Mouse (Mus musculus) embryonic facial prominence, embryonic 12.5 days (tissue): ENCODE data around the gene Dysf. TPM values are rescaled to one million over a fixed set of nuclear protein-coding genes. Genes with fewer than 3 reads are reported as not detected.

Experiments used
- ATAC-seq: fragments of 200-750 bp; cut with Nextera tagmentation; 2 replicates; pipeline ENCODE4 v1.8.0; 2017; ENCODE audit not compliant: insufficient number of reproducible peaks, insufficient read depth, low FRiP score, low TSS enrichment
- H3K27ac ChIP-seq: fragments of 300-500 bp; sonication (generic); 2 replicates; pipeline ENCODE4 v1.5.1; 2016; ENCODE audit warnings: mild to moderate bottlenecking
- H3K27me3 ChIP-seq: fragments of 300-500 bp; sonication (generic); 2 replicates; pipeline ENCODE4 v1.6.1; 2016; ENCODE audit warnings: mild to moderate bottlenecking, moderate library complexity
- H3K36me3 ChIP-seq: fragments of 300-500 bp; sonication (generic); 2 replicates; pipeline ENCODE4 v1.6.1; 2016; ENCODE audit warnings: mild to moderate bottlenecking
- H3K4me1 ChIP-seq: fragments of 300-500 bp; sonication (generic); 2 replicates; pipeline ENCODE4 v1.6.1; 2016
- H3K4me2 ChIP-seq: fragments of 300-500 bp; sonication (generic); replicated peaks from 2 replicates; pipeline ENCODE4 v1.6.1; 2016; ENCODE audit warnings: mild to moderate bottlenecking, moderate library complexity
- H3K4me3 ChIP-seq: fragments of 300-500 bp; sonication (generic); 2 replicates; pipeline ENCODE4 v1.5.1; 2016; ENCODE audit warnings: mild to moderate bottlenecking
- H3K9ac ChIP-seq: fragments of 300-500 bp; sonication (generic); 2 replicates; pipeline ENCODE4 v1.6.1; 2016; ENCODE audit warnings: mild to moderate bottlenecking, moderate library complexity
- H3K9me3 ChIP-seq: fragments of 300-500 bp; sonication (generic); 2 replicates; pipeline ENCODE4 v1.6.1; 2016; ENCODE audit warnings: mild to moderate bottlenecking, moderate library complexity
- WGBS: fragments of 180-500 bp; shearing (Covaris S2); methylation state at CpG from one replicate; pipeline ENCODE4 v1.1.7; 2016; 5-methylcytosine and 5-hydroxymethylcytosine counted together
- polyA plus RNA-seq: library from polyadenylated mRNA; unstranded; fragments of >200 nt; fragmentation: Nextera tagmentation; extraction: Ambion mirVana; gene quantifications from 2 replicates; pipeline ENCODE4 v1.2.1, GENCODE M21; 2016

Dysf gene
- polyA plus RNA-seq, 1 experiment from 2014 or later = 8.7 TPM

DNA sequence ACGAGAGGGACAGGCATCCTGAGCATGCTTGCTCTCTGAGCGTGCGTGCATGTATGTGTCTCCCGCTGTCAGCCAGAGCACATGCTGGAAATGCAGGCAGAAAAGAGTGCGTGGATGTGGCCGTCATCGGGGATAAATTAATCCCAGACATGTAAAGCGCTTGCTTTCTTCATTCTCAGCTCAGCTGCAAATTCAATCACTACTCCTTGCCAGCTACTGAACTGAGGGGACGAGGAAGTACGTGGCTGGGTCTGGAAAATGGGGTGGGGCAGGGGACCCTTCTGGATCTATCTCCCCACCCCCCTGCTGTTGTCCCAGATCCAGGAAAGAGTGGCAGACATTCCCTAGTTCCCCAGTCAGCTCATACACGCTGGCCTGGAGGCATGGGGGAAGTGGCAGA is 210.7 kb downstream of the Dysf start:
- H3K4me3 ChIP-seq = no peak overlapping the region
- peaks cover 14% of the 10 kb centered on the region for H3K4me1 ChIP-seq
- H3K9ac ChIP-seq = peak overlapping the region; percentile 10; the same call in 1 of the 2 replicates
- peak overlapping the region; percentile 57; the same call in 1 of the 2 replicates for H3K27ac ChIP-seq
- no peaks in the 10 kb centered on the region for H3K36me3 ChIP-seq
- ATAC-seq = no peak
- no peaks in the 10 kb centered on the region for H3K27me3 ChIP-seq
- H3K9me3 ChIP-seq = no peaks in the 10 kb centered on the region
- no peak overlapping the region for H3K4me2 ChIP-seq
- WGBS = 37% methylated on average over 11 of the region's 11 CpGs

- no peak for ATAC-seq
- WGBS = 49% methylated on average over 4 of the region's 4 CpGs
Measured at GRCm38 (mm10) chr6:84224861-84225260, 216.5 kb downstream of the Dysf start.

DNA sequence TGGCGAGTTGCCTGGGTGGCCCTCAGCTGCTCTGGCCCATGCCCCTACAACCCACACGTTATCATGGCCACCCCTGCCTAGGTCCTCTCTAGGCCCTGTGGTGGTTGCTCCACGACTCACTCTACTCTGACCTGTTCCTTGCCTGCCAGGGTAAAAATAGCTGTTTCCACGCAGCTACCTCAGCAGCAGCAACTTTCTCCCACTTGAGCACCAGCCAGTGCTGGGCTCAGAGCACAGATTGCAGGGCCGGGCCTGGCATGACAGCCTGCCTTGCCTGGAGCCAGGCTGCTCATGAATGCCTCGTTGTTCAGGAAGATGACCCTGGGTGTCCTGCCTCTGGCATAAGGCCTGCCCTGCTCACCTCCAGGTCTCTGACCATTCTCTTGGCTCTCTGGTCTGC is 217.2 kb downstream of the Dysf start:
- 54% methylated on average over 6 of the region's 6 CpGs for WGBS
- H3K4me1 ChIP-seq = peaks cover 26% of the 10 kb centered on the region

More at GRCm38 (mm10) chr6:84224861-84225260, 216.5 kb downstream of the Dysf start:
- no peaks in the 10 kb centered on the region for H3K9me3 ChIP-seq
- no peak overlapping the region for H3K4me2 ChIP-seq
- no peaks in the 10 kb centered on the region for H3K36me3 ChIP-seq
- H3K9ac ChIP-seq = no peak overlapping the region
- H3K27ac ChIP-seq = no peak overlapping the region
- no peak overlapping the region for H3K4me3 ChIP-seq
- peaks cover 19% of the 10 kb centered on the region for H3K4me1 ChIP-seq
- H3K27me3 ChIP-seq = no peaks in the 10 kb centered on the region

DNA sequence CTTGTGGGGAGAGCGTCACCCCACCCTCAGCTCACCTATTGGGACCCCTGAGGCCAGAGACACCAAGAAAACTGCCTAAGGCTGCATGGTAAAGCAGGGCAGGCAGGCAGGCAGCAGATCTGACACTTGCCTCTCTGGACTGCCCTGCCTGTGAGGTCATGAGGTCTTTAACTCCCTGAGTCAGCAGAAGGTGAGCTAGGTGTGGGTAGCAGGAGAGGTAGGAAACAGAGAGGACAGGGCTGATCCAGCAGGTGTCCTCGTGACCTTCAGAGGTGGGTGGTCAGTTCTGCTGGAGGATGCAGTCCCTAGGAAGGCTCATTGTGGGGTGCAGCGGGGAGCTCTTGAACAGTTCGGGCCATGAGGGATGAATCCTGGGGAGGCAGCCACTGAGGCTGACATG is 219.8 kb downstream of the Dysf start:
- 62% methylated on average over 4 of the region's 4 CpGs for WGBS
- Histone ChIP-seq H3K36me3 (no peaks in the 10 kb centered on the region), H3K27ac (peak overlapping the region; percentile 69), H3K27me3 (no peaks in the 10 kb centered on the region), H3K9ac (no peak overlapping the region), H3K4me3 (no peak overlapping the region), H3K9me3 (no peaks in the 10 kb centered on the region), H3K4me2 (no peak overlapping the region), H3K4me1 (peaks cover 45% of the 10 kb centered on the region)
- no peak for ATAC-seq

More for the DNA sequence above, 217.2 kb downstream of the Dysf start:
- Histone ChIP-seq H3K4me3 (no peak overlapping the region), H3K36me3 (no peaks in the 10 kb centered on the region), H3K4me2 (no peak overlapping the region), H3K9me3 (no peaks in the 10 kb centered on the region), H3K27me3 (no peaks in the 10 kb centered on the region), H3K27ac (no peak overlapping the region), H3K9ac (no peak overlapping the region)
- ATAC-seq = no peak

DNA sequence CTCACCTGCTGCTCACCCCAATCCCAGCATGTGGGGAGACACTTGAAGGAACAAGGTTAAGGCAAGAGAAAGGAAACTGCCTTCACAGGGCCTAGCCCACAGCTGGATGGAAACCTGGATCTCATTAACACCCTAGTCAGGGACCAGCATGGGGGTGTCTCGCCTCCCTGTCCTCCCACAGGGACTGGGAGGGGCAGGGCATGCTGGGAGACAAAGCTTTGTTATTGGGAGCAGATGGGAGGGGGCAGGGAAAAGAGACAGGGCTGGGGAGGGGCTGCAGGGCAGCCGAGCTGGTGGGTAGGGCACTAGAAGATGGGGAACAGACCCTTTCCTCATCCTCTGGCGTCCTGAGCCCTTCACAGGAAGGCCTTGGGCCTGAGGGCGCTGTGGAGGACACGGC is 220.4 kb downstream of the Dysf start:
- no peak overlapping the region for H3K9ac ChIP-seq
- WGBS = 17% methylated on average over 5 of the region's 5 CpGs
- H3K27ac ChIP-seq = peak overlapping the region; percentile 69
- ATAC-seq = no peak; the same call in 1 of the 2 replicates
- peaks cover 51% of the 10 kb centered on the region for H3K4me1 ChIP-seq
- H3K9me3 ChIP-seq = no peaks in the 10 kb centered on the region
- no peaks in the 10 kb centered on the region for H3K27me3 ChIP-seq
- H3K36me3 ChIP-seq = no peaks in the 10 kb centered on the region
- H3K4me3 ChIP-seq = no peak overlapping the region
- no peak overlapping the region for H3K4me2 ChIP-seq

GRCm38 (mm10) chr6:84229739-84230138 is 221.3 kb downstream of the Dysf start:
- Histone ChIP-seq H3K9me3 (no peaks in the 10 kb centered on the region), H3K4me1 (peaks cover 52% of the 10 kb centered on the region), H3K27ac (peak overlapping the region; percentile 69; the same call in 1 of the 2 replicates), H3K27me3 (no peaks in the 10 kb centered on the region), H3K4me3 (no peak overlapping the region), H3K9ac (no peak overlapping the region), H3K4me2 (no peak overlapping the region), H3K36me3 (no peaks in the 10 kb centered on the region)
- no peak for ATAC-seq
- 31% methylated on average over 7 of the region's 7 CpGs for WGBS

DNA sequence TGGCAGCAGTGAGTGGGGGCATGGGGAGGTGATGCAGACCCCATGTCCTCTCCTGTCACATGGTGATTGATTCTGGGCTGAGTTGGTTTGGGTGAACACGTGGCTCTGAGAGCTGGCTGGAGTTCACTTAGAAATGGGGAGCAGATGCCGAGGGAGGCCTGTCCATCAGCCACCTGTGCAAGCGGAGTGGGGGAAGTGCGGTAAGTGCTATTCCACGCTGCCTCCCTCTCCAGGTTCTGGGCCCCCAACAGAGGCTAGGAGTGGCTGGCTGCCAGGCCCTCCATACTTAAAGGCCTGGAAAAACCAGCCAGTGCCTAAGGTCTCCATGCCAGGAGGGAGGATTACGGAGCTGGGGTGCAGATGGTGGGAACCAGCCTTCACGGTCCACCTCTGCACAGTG is 222.7 kb downstream of the Dysf start:
- Histone ChIP-seq H3K9ac (no peak overlapping the region), H3K4me2 (no peak overlapping the region), H3K27ac (no peak overlapping the region), H3K4me1 (peaks cover 52% of the 10 kb centered on the region), H3K27me3 (no peaks in the 10 kb centered on the region), H3K36me3 (no peaks in the 10 kb centered on the region), H3K9me3 (no peaks in the 10 kb centered on the region), H3K4me3 (no peak overlapping the region)
- no peak for ATAC-seq
- WGBS = 27% methylated on average over 7 of the region's 7 CpGs

DNA sequence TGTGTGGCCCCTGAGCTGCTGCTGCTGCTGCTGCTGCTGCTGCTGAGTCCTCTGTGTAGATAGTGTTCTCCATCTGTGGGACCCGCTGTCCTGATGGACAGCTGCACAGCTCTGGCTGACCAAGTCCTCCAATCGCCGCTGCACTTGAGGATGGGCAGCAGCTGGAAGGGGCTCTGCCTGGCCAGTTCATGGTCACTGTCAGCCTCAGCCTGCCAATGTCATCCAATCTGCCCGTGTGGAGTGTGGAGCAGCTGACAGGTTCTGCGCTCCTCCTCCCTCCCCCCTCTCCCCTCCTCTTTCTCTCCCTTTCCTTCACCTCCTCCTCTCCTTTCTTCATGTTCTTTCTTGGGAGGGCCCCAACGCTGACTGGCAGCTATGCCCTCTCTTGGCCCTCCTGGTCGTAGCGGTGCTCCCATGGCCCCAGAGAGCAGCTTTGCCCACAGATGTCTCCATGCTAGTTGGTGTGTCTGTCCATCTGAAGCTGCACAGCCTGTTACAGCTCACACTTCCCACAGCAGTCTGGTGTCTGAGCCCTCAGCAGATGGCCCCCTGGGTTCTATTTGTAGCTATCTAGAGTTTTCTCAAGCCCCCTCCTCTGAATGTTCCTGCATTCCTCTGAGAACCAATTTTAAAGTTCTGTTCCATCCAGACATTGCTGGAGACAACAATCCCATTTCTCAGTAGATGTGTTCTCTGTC is 223.8 kb downstream of the Dysf start:
- Histone ChIP-seq H3K4me2 (no peak overlapping the region), H3K9ac (no peak overlapping the region), H3K4me1 (peaks cover 52% of the 10 kb centered on the region), H3K27me3 (no peaks in the 10 kb centered on the region), H3K36me3 (no peaks in the 10 kb centered on the region), H3K27ac (0 out of 2 replicates have a peak overlapping the region, but pooled peaks have one; percentile 14), H3K9me3 (no peaks in the 10 kb centered on the region), H3K4me3 (no peak overlapping the region)
- 58% methylated on average over 8 of the region's 8 CpGs for WGBS
- ATAC-seq = no peak

- Histone ChIP-seq H3K4me3 (no peak overlapping the region), H3K36me3 (no peaks in the 10 kb centered on the region), H3K27ac (no peak overlapping the region), H3K4me1 (peaks cover 44% of the 10 kb centered on the region), H3K4me2 (no peak overlapping the region), H3K27me3 (no peaks in the 10 kb centered on the region), H3K9me3 (no peaks in the 10 kb centered on the region), H3K9ac (no peak overlapping the region)
- 49% methylated on average over 6 of the region's 6 CpGs for WGBS
- ATAC-seq = no peak
Measured at GRCm38 (mm10) chr6:84233783-84234182, 225.4 kb downstream of the Dysf start.

DNA sequence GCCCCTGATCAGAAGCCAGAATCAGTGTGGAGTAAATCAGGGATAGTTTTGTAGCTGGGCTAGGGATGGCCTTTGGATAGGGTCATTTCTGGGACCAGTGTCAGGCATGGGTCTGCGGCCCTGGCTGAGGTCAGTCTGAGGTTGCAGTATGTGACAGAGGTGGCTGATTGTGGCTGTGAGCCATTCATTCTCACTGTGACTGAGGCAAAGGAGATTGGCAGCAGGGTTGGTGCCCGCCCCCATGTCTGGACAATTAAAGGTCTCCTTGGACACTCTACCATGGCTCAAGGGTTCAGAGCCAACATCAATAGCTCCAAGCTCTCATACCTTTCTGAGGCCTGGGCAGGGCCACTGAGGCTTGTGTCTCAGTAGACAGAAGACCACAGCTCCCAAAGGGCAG is 227.0 kb downstream of the Dysf start:
- Histone ChIP-seq H3K27me3 (0 out of 2 replicates have a peak, but pooled peaks cover 2% of the 10 kb centered on the region), H3K9ac (no peak overlapping the region), H3K4me2 (no peak overlapping the region), H3K36me3 (no peaks in the 10 kb centered on the region), H3K4me1 (peaks cover 28% of the 10 kb centered on the region), H3K27ac (no peak overlapping the region), H3K4me3 (no peak overlapping the region), H3K9me3 (no peaks in the 10 kb centered on the region)
- 89% methylated on average over 2 of the region's 2 CpGs for WGBS
- ATAC-seq = no peak

DNA sequence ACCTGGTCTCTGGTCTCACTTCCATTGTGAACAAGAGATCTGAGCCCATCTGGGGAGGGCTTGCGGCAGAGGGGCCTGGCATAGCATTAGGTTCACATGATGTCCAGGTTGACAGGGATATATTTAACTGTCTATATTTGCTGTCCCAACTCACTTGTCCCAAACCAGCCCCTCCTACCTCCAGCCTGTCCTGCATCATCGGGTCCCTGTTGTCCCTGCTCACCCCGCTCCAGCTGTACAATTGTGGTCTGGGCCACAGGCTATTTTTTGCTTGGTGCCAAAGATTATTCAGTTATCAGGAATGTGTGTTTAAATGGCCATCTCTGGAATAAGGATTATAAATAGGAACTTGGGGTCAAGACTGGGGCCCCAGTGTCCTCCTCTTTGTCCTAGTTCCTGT is 235.0 kb downstream of the Dysf start:
- Histone ChIP-seq H3K4me1 (0 out of 2 replicates have a peak, but pooled peaks cover 3% of the 10 kb centered on the region), H3K27ac (no peak overlapping the region), H3K4me2 (no peak overlapping the region), H3K4me3 (no peak overlapping the region), H3K27me3 (0 out of 2 replicates have a peak, but pooled peaks cover 2% of the 10 kb centered on the region), H3K9me3 (no peaks in the 10 kb centered on the region), H3K36me3 (no peaks in the 10 kb centered on the region), H3K9ac (no peak overlapping the region)
- no peak for ATAC-seq
- WGBS = 93% methylated on average over 3 of the region's 3 CpGs

DNA sequence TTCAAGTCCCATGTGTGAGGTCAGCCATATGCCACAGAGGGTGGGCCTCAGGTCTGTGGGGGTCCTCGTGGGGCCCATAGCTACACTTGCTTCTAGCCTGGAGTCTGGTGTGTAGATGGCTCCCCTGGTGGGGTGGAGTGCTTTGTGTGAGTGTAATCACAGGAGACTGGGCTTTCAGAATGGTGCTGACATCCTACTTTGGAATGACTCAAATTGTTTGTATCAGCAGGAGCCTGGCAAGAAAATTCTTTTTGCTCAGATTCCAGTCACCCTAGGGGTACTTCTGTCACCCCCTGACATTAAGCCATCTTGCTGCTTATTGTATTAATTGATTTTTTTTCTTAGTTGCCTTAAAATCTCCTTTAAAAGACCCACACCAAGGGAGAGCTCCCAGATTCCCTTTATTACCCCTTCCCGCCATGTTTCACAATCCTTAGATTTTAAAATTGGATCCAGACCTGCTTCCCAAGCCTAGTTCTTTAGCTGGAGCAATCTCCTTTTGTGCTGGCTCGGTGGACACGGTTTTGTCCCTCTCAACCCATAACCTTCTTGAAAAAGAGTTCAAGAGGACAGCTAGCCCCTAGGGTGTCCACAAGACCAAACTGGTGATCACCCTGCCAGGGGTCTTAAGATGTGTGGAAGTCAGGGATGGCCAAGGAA is 237.8 kb downstream of the Dysf start:
- no peak for ATAC-seq
- H3K4me3 ChIP-seq = no peak overlapping the region
- no peak overlapping the region for H3K27ac ChIP-seq
- no peaks in the 10 kb centered on the region for H3K27me3 ChIP-seq
- no peaks in the 10 kb centered on the region for H3K36me3 ChIP-seq
- H3K9me3 ChIP-seq = no peaks in the 10 kb centered on the region
- 51% methylated on average over 4 of the region's 4 CpGs for WGBS
- 0 out of 2 replicates have a peak, but pooled peaks cover 3% of the 10 kb centered on the region for H3K4me1 ChIP-seq
- no peak overlapping the region for H3K9ac ChIP-seq
- H3K4me2 ChIP-seq = no peak overlapping the region
